Mouse (Mus musculus) brain, embryonic 14.5 days (tissue): Measurements from ENCODE around the gene Lgi1.

ENCODE experiments used
- CTCF ChIP-seq: fragments of 200-500 bp; IDR thresholded peaks from 2 replicates; pipeline ENCODE4 v1.5.1; 2012; ENCODE audit warnings: inconsistent platforms, mild to moderate bottlenecking, moderate library complexity, borderline replicate concordance; ENCODE audit not compliant: insufficient read depth, insufficient read length; ENCODE audit errors: extremely low read depth
- POLR2A ChIP-seq: fragments of 200-500 bp; IDR thresholded peaks from 2 replicates; pipeline ENCODE4 v1.6.1; 2012; ENCODE audit warnings: mild to moderate bottlenecking, inconsistent platforms, borderline replicate concordance; ENCODE audit not compliant: poor library complexity, insufficient read depth, insufficient read length, severe bottlenecking; ENCODE audit errors: extremely low read depth

DNA sequence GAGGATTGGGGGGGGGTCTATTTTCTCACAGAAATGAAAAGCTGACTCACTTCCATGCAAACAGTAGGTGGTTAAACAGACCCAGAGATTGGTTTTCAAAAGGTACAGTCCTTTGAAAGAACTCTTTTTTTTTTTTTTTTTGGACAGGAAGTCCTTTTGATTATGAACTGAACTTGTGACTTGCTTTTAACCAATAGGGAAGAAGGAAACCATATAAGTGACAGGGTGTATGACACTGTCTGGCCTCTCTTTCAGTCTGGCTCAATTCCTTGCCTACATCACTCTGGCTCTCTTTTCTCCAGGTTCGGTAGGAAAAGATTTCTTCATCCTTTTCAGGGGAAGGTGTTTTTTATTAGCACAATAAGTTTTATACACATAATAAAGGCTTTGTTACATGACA, 95.0 kb downstream of the Lgi1 start:
- TF ChIP-seq CTCF (no peak), POLR2A (no peak)
